Mouse (Mus musculus) lung, postnatal 0 days (tissue): ENCODE data around the gene Tmem82. TPM values are rescaled to one million over a fixed set of nuclear protein-coding genes. Genes with fewer than 3 reads are reported as not detected.
A peak's percentile ranks its signal among the peaks of the same experiment; 100 is the strongest.

ENCODE experiments used
- ATAC-seq: fragments of 200-750 bp; cut with Nextera tagmentation; 2 replicates; pipeline ENCODE4 v1.8.0; 2017; ENCODE audit warnings: moderate library complexity
- DNase-seq: peaks from one replicate; pipeline ENCODE4 v3.0.0-alpha.2; 2016; ENCODE audit warnings: low spot score
- H3K27ac ChIP-seq: fragments of 300-500 bp; sonication (generic); 2 replicates; pipeline ENCODE4 v1.5.1; 2014; ENCODE audit warnings: antibody characterized with exemption, mild to moderate bottlenecking, low read length, mixed read lengths
- H3K27me3 ChIP-seq: fragments of 300-500 bp; sonication (generic); replicated peaks from 2 replicates; pipeline ENCODE4 v1.6.1; 2014; ENCODE audit warnings: low read length, mixed read lengths; ENCODE audit not compliant: insufficient read depth
- H3K36me3 ChIP-seq: fragments of 300-500 bp; sonication (generic); 2 replicates; pipeline ENCODE4 v1.6.1; 2014; ENCODE audit warnings: low read length, mixed read lengths; ENCODE audit not compliant: insufficient read depth
- H3K4me1 ChIP-seq: fragments of 300-500 bp; sonication (generic); 2 replicates; pipeline ENCODE4 v1.6.1; 2014; ENCODE audit warnings: antibody characterized with exemption, low read depth, low read length, mixed read lengths; ENCODE audit not compliant: insufficient read depth
- H3K4me2 ChIP-seq: fragments of 300-500 bp; sonication (generic); replicated peaks from 2 replicates; pipeline ENCODE4 v1.6.1; 2014; ENCODE audit warnings: low read depth, mild to moderate bottlenecking, low read length, moderate library complexity, mixed read lengths
- H3K4me3 ChIP-seq: fragments of 300-500 bp; sonication (generic); 2 replicates; pipeline ENCODE4 v1.5.1; 2014; ENCODE audit warnings: low read depth, low read length
- H3K9ac ChIP-seq: fragments of 300-500 bp; sonication (generic); replicated peaks from 2 replicates; pipeline ENCODE4 v1.6.1; 2014; ENCODE audit warnings: low read depth, mild to moderate bottlenecking
- H3K9me3 ChIP-seq: fragments of 300-500 bp; sonication (generic); 2 replicates; pipeline ENCODE4 v1.6.1; 2016; ENCODE audit warnings: low read length, mixed read lengths
- CTCF ChIP-seq: IDR thresholded peaks from 2 replicates; pipeline ENCODE4 v1.5.1; 2016; ENCODE audit warnings: antibody characterized with exemption, mild to moderate bottlenecking
- EP300 ChIP-seq: IDR thresholded peaks from 2 replicates; pipeline ENCODE4 v1.6.1; 2016; ENCODE audit warnings: antibody characterized with exemption, mild to moderate bottlenecking, control low read depth
- WGBS: fragments of 180-500 bp; shearing (Covaris S2); extraction: QIAGEN DNeasy Blood & Tissue Kit; methylation state at CpG from one replicate; pipeline ENCODE4 v1.1.7; 2014; 5-methylcytosine and 5-hydroxymethylcytosine counted together
- polyA plus RNA-seq: library from polyadenylated mRNA; unstranded; fragments of >200 nt; fragmentation: Nextera tagmentation; extraction: Ambion mirVana; gene quantifications from 2 replicates; pipeline ENCODE4 v1.2.1, GENCODE M21; 2015

Gene Tmem82
- polyA plus RNA-seq, 1 experiment from 2014 or later, result 3.6 TPM

DNA sequence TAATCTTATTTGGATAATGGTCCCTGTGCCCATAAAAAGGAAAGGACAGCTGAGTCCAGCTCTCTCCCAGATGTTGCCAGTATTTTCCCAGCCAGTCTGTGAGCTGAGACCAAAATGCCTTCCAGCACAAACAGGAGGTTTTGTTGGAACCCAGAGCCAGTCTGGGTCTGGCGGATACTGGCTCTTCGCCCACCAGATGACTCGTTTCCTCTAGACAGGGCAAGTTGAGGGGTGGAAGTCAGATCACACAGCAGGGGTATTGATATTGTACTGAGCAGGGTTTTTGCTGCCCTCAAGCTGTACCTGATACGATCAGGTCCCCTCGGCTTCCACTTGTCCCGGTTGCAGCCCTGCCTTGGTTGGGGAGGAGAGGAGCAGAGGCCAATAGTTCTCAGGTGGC lies 8.9 kb downstream of the Tmem82 start:
- H3K4me1 ChIP-seq, result peaks cover 4% of the 10 kb centered on the region; the same call in 1 of the 2 replicates
- H3K27me3 ChIP-seq, result no peaks in the 10 kb centered on the region
- H3K4me2 ChIP-seq, result no peak overlapping the region
- H3K36me3 ChIP-seq, result no peaks in the 10 kb centered on the region
- H3K9ac ChIP-seq, result no peak overlapping the region
- H3K9me3 ChIP-seq, result no peaks in the 10 kb centered on the region
- no peak overlapping the region for H3K4me3 ChIP-seq
- TF ChIP-seq EP300 (no peak), CTCF (no peak)
- DNase-seq (no peak), ATAC-seq (peak; percentile 27; the same call in 1 of the 2 replicates)
- no peak overlapping the region for H3K27ac ChIP-seq
- WGBS, result 59% methylated on average over 6 of the region's 6 CpGs

DNA sequence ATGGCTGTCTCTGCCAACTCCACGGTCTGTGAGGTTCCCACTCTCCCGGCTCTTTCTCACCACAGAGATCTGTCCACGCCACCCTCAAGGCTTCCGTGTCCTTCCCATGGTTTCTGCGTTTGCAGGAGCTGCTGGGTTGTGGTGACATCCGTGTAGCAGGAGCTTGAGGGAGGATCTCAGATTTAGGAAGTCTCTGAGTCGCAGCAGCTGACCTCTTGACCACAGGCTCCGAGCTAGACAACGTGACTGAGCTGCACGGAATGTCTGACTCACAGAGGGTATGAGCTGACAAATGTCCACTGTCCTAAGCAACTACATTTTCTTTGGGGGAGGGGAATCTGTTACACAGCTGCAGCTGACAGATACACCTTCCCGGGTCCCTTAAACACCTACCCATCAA lies 12.6 kb downstream of the Tmem82 start, which contains the start of gene Fblim1:
Fblim1 (minus strand) TSS at position 236 of the 400 bp plus-strand sequence.
- no peak within 1 kb of the TSS for H3K4me3 ChIP-seq
- TF ChIP-seq EP300, result no peak
- no peak for TF ChIP-seq CTCF
- ATAC-seq, result peak; percentile 60

DNA sequence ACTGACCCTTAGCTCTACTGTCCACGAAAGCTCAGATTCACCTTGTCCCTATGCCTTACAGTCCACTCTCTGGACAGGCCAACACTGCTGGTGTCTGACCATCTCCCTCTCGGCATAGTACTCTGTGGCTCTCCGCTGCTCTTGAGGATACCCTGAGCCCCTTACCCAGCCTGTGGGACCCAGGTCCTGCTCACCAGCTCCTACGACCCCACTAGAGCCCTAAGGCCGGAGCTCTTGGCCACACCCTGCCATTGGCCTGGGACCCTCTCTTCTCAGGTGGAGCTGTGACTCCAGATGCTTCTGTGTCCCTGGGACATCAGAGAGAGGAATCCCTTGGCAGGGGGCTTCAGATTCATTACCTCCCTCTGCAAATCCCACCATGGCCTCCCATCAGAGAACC lies 13.0 kb downstream of the Tmem82 start:
- H3K4me3 ChIP-seq, result no peak overlapping the region
- H3K9ac ChIP-seq, result no peak overlapping the region
- H3K36me3 ChIP-seq, result no peaks in the 10 kb centered on the region
- H3K9me3 ChIP-seq, result no peaks in the 10 kb centered on the region
- WGBS, result 92% methylated on average over 5 of the region's 5 CpGs
- no peak for TF ChIP-seq EP300
- H3K27ac ChIP-seq, result peak overlapping the region; percentile 68
- H3K4me2 ChIP-seq, result no peak overlapping the region; the same call in 1 of the 2 replicates
- no peaks in the 10 kb centered on the region for H3K27me3 ChIP-seq
- ATAC-seq (no peak), DNase-seq (no peak)
- H3K4me1 ChIP-seq, result peaks cover 9% of the 10 kb centered on the region; the same call in 1 of the 2 replicates

More for the DNA sequence above, 12.6 kb downstream of the Tmem82 start, which contains the start of gene Fblim1:
- Histone ChIP-seq H3K4me2 (no peak within 1 kb of the TSS; the same call in 1 of the 2 replicates), H3K27ac (peak within 1 kb of the TSS; percentile 68), H3K36me3 (no peaks in the 10 kb centered on the region), H3K27me3 (no peaks in the 10 kb centered on the region), H3K4me1 (peaks cover 9% of the 10 kb centered on the region; the same call in 1 of the 2 replicates), H3K9me3 (no peaks in the 10 kb centered on the region), H3K9ac (no peak within 1 kb of the TSS)
- peak; percentile 80 for DNase-seq
- 60% methylated on average over 11 of the region's 11 CpGs for WGBS

DNA sequence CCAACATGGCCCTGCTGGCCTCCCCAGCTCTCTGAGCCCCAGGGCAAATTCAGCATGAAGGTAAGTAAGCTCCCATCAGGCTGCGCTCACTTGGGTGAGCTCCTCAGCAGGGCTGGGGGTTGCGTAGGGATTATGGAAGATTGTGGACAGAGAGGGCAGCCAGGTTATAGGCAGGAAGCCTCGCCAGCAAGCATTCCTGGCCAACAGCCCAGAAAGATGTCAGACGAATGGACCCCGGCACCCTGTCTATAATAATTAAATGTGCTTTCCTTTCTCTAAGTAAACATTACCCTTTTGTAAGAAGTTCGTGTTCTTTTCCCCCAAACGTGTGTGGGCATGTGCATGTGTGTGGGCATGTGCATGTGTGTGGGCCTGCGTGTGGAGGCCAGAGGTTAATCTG lies 13.9 kb downstream of the Tmem82 start:
- Histone ChIP-seq H3K9me3 (no peaks in the 10 kb centered on the region), H3K27me3 (no peaks in the 10 kb centered on the region), H3K4me2 (no peak overlapping the region), H3K36me3 (no peaks in the 10 kb centered on the region), H3K9ac (no peak overlapping the region), H3K4me3 (no peak overlapping the region), H3K4me1 (peaks cover 9% of the 10 kb centered on the region; the same call in 1 of the 2 replicates), H3K27ac (peak overlapping the region; percentile 51)
- WGBS, result 7% methylated on average over 8 of the region's 8 CpGs
- ATAC-seq (peak; percentile 52), DNase-seq (peak; percentile 84)
- TF ChIP-seq CTCF, result no peak
- TF ChIP-seq EP300, result no peak

DNA sequence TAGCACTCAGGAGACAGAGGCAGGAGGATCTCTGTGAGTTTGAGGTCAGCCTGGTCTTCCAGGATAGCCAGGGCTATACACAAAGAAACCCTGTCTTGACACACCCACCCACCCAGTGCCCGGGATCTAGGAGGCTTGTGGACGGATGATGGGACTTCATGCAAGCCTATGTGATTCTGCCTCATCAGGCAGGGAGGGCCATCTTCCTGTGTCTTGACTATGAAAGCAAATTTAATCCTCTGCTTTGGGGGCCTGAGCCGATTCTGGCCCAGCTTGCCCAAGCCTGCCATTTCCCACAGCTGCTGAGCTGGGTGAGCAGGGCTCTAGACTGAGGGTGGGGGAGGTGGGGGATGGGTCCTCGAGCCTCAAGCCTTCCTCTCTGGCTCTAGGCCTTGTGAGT lies 14.5 kb downstream of the Tmem82 start:
- Histone ChIP-seq H3K9ac (no peak overlapping the region), H3K27me3 (no peaks in the 10 kb centered on the region), H3K9me3 (no peaks in the 10 kb centered on the region), H3K4me2 (no peak overlapping the region), H3K4me3 (no peak overlapping the region), H3K4me1 (peaks cover 9% of the 10 kb centered on the region; the same call in 1 of the 2 replicates), H3K27ac (peak overlapping the region; percentile 51), H3K36me3 (no peaks in the 10 kb centered on the region)
- ATAC-seq (no peak), DNase-seq (no peak)
- 64% methylated on average over 4 of the region's 4 CpGs for WGBS
- TF ChIP-seq CTCF, result no peak
- no peak for TF ChIP-seq EP300

DNA sequence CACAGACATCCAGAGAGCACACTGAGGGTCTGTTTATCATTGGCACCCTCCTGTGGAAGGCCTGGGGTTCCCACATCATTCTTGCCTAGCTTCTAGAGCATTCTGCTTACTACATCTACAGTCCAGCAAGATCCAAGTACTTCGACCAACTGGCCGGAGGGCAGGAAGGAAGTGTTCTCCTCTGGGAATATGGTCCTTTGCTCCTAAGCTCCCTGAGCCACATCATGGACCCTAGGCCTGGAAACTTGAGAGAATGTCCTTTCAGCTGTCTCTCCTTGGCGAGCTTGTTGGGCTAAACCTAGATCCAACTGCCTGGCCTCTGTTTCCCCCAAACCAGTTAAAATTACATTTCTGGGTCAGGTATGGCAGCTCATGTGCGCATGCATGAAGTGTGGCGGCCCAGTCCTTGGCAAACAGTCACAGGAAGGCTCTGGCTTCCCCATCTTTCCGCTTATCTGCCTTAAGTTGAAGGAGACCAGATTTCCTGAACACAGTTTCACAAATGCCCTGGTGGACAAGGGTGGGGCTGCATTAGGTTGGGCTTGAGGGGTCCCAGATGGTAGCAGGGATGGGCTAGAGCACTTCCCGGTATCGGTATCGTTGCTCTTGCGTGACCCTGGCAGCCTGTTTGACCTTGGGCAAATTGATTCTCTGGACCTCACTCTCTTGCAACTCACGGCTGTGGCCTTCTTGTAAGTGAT lies 15.8 kb downstream of the Tmem82 start:
- no peak for ATAC-seq
- 59% methylated on average over 11 of the region's 11 CpGs for WGBS
- Histone ChIP-seq H3K4me3 (no peak overlapping the region), H3K9me3 (no peaks in the 10 kb centered on the region), H3K27ac (peak overlapping the region; percentile 11; the same call in 1 of the 2 replicates), H3K9ac (no peak overlapping the region), H3K4me2 (no peak overlapping the region), H3K27me3 (no peaks in the 10 kb centered on the region), H3K36me3 (no peaks in the 10 kb centered on the region), H3K4me1 (peaks cover 9% of the 10 kb centered on the region; the same call in 1 of the 2 replicates)
- TF ChIP-seq EP300 (peak; percentile 18; the same call in 1 of the 2 replicates), CTCF (peak; percentile 43)
- DNase-seq, result peak; percentile 44
